Mouse (Mus musculus): ENCODE data around the gene Epm2a.
A peak's percentile ranks its signal among the peaks of the same experiment; 100 is the strongest.
"Not testable (repeated sequence)": the region's sequence is repeated elsewhere in the genome, so short reads cannot be mapped to it uniquely, and the experiment has no call there.

Epm2a gene

DNA sequence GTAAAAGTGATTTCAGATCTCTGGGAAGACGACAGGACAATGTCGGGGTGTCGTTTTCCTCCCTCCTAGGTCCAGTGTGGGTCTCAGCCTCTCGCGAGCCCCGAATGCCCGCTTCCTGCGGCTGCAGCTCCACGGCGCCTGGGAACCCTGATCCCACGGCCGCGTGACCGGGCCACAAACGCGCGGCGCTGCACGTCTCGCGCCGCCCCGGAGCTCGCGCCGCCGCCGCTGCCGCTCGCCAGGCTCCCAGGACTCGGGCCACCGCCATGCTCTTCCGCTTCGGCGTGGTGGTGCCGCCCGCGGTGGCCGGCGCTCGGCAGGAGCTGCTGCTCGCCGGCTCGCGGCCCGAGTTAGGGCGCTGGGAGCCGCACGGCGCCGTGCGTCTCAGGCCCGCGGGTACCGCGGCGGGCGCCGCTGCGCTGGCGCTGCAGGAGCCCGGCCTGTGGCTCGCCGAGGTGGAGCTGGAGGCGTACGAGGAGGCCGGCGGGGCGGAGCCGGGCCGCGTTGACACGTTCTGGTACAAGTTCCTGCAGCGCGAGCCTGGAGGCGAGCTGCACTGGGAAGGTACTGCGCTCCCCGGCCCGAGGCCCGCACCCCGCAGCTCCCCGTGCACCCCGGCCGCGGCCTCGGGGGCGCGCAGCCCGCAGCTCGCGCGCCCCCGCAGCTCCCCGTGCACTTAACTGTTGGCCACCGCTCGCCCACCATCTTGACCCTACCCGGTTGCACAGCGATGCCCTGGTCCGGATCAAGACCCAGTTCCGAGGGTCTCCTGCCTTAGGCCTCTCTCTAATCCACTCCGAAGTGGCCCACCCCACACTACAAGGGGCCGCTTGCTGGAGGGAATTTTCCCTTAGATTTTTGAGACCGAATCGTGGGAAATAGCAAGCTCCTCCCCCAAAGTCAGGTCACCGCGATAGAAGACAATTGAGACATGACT, at the start of gene Epm2a:
TSS of gene Epm2a (plus strand) at position 200 of the 937 bp plus-strand sequence.
- DNase-seq (ENCODE audit: low spot score in 2 of 2): peak; percentile 81 to 82

GRCm38 (mm10) chr10:11298418-11298817, 44.8 kb upstream of the Epm2a start:
- no peak for DNase-seq (ENCODE audit: low spot score in 2 of 2)

GRCm38 (mm10) chr10:11305365-11306053, 37.7 kb upstream of the Epm2a start:
- DNase-seq (ENCODE audit: low spot score in 2 of 2): no peak

GRCm38 (mm10) chr10:11306054-11306367, 37.2 kb upstream of the Epm2a start:
- DNase-seq (ENCODE audit: low spot score in 2 of 2): peak in 1 of 2 experiments; percentile 8

- DNase-seq (ENCODE audit: low spot score in 2 of 2): no peak
These were observed 33.3 kb upstream of the Epm2a start for GRCm38 (mm10) chr10:11309866-11310265.

DNA sequence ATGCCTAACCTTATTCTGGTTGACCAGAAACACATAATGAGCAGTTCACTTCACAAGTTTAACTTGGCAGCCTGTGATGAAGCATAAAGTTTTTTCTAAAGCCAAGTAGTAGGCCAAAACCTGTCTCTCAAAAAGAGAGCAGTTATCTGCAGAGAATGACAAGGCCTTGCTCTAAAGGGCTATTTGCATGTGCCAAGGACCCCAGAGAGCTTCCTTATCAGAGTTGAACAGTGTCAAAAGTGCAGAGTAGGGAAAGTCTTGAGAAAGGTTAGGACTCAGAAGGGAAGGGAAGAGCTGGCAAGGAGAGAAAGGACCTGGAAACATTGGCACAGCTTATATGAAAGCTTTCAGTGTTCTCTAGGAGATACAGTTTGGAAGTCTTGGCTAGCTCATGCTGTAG, 32.7 kb upstream of the Epm2a start:
- no peak for DNase-seq (ENCODE audit: low spot score in 2 of 2)

DNA sequence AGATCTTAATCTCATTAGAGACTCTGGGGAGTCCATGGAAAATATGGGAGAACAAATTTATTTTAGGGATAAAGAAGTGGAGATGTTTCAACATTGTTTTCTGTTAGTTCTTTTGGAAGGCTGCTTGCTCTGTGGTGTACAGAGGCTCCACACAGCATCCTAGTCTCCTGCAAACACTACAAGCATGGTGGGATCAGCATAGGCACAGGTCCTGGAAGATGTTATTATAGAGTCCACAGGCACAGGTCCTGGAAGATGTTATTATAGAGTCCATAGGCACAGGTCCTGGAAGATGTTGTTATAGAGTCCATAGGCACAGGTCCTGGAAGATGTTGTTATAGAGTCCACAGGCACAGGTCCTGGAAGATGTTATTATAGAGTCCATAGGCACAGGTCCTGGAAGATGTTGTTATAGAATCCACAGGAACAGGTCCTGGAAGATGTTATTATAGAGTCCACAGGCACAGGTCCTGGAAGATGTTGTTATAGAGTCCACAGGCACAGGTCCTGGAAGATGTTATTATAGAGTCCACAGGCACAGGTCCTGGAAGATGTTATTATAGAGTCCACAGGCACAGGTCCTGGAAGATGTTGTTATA, 25.2 kb upstream of the Epm2a start:
- not testable (repeated sequence) for DNase-seq (ENCODE audit: low spot score in 2 of 2)

DNA sequence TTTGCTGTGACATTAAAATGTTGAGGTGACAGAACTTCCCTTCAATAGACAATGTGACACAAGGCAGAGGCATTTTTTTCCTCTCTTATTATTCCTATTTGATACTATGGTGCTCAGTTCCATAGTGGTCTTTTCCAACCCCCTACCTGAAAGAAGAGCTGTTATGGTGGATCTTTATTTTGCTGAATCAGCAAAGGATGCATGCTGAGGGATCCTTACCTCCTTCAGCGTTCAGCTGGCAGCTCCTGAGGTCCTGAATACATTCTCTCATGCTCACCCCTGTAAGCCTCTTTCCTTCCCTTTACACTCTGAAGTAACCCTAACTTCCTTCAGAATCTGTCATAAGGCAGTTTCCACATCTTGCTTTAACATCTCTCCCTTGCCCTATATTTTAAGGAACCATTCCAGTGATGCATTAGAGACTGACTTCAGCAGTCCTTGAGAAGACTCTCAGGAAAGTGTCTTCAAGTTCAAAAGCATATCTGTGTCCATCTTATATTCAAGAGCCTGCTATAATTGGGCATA, 23.7 kb upstream of the Epm2a start:
- DNase-seq (ENCODE audit: low spot score in 2 of 2): no peak

DNA sequence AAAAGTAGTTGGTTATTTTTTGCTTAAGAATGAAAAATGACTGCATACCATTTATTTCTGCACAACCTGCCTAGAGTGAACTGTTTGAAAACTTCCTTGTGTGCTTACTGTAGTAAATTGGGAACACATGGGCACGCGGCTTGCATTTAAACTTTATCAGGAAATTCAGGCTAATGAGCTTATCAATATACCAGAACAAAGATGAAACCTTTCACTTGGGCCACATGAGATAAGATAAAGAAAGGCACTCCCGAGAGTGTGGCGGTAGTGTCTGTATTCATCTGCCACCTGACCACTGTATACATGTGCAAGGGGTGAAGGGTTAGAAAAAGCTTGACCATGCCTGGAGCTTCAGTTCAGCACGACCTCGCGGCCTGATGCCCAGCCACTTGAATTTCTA, 20.9 kb upstream of the Epm2a start:
- no peak for DNase-seq (ENCODE audit: low spot score in 2 of 2)

GRCm38 (mm10) chr10:11323202-11323898, 19.9 kb upstream of the Epm2a start:
- DNase-seq (ENCODE audit: low spot score in 2 of 2): no peak

DNA sequence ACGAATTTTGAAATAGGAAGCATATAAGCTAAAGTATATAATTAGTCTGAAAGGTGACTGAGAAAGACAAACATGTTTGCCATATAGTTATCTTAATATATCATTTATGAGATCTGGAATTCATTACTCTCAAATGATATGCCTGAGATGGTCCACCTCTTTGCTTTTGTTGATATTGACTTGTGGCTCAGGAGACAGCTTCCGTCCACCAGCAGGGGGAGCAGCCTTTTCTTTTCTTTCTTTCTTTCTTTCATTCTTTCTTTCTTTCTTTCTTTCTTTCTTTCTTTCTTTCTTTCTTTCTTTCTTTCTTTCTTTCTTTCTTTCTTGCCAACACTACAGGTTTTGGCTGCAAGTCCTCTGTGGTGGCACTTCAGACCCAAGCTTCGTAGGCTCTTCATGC, 16.7 kb upstream of the Epm2a start:
- DNase-seq (ENCODE audit: low spot score in 2 of 2): no peak

GRCm38 (mm10) chr10:11344536-11345468, 1.6 kb downstream of the Epm2a start:
- no peak for DNase-seq (ENCODE audit: low spot score in 2 of 2)

DNA sequence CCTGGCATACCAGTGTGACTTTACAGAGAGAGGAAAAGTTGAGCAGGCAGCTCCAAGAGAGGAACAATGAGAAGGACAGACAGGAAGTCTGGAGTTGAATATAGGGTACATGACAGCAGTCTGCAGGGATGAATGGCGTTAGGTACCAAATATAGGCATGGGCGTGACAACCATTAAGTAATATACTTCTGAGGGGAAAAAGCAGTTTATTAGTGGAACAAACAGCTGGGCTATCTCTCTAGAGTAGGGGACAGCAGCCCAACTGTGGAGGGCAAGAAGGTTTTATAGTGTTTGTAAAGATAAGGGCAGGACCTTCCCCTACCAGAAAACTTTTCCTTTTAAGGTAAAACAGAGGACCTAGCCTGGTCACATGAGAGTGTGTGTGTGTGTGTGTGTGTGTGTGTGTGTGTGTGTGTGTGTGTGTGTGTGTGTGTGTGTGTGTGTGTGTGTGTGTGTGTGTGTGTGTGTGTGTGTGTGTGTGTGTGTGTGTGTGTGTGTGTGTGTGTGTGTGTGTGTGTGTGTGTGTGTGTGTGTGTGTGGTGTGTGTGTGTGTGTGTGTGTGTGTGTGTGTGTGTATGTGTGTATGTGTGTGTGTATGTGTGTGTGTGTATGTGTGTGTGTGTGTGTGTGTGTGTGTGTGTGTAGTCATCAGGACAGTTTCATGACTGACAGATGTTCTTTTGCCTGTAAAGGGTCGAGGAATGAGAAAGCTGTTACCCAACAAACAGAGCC, 7.2 kb downstream of the Epm2a start:
- not testable (repeated sequence) for DNase-seq (ENCODE audit: low spot score in 2 of 2)

DNA sequence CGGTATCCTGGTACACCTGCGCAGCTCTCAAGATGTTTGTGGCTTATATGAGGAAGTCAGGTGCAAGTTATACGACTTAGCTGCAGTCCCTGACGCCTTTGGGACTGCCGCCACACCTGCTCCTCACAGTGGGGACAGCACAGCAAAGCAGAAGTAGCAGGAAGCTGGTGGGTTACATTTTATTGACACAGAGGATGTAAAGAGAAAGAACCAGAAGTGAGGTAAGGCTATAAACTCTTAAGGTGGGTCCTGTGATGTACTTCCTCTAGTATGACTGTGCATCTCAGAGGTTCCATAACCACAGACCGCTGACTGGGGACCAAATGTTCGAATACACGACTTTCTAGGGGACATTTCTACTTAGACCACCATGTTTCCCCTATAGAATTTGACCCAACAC, 11.4 kb downstream of the Epm2a start:
- no peak for DNase-seq (ENCODE audit: low spot score in 2 of 2)

GRCm38 (mm10) chr10:11361985-11362692, 18.9 kb downstream of the Epm2a start:
- DNase-seq (ENCODE audit: low spot score in 2 of 2): peak in 1 of 2 experiments; percentile 15

DNA sequence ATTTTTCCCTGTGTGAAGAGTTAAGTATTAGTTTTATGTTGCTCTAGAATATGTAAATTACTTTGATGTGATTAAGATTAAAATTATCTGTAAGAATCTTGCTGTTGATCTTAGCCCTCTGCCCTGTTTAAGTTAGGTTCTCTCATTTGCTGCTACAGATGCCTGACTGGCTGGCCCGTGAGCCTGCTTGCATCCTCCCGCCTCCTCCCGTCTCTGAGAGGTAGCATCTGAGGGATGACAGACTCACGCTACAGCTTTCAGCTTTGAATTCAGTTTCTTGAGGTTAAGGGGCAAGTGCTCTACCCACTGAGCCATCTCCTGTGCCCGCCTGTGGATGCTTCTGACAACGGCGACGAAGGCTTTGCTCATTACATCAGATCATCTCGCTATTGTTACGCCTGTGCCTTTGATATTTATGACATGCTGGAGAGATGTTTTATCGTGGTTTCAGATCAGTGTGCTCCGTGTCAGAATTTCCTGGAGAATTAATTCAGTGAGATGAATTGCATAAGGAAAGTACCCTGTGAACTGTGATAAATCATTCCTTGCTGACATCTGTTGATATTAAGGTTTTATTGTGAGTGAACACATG, 19.8 kb downstream of the Epm2a start:
- no peak for DNase-seq (ENCODE audit: low spot score in 2 of 2)

- no peak for DNase-seq (ENCODE audit: low spot score in 2 of 2)
These were observed 38.1 kb downstream of the Epm2a start for GRCm38 (mm10) chr10:11381302-11381701.

DNA sequence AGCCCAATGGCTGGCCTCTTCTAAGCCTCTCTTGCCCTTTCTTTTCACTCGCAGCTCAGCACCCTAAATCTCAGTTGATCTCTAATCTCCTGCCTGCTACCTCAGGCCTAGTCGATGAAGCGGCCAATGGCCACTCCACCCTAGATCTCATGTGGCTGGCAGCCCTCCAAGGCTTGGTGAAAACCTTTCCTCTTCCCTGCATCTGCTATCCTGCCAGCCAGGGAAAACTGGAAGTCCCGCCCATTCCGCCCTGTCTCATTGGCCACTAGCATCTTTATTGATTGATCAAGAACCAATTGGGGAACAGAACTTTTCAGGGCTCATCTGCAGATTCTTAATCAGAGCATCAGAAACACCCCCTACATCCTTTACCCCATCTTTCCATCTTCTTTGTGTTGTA, 67.7 kb downstream of the Epm2a start:
- DNase-seq (ENCODE audit: low spot score in 2 of 2): no peak

- no peak for DNase-seq (ENCODE audit: low spot score in 2 of 2)
These were observed 76.9 kb downstream of the Epm2a start for GRCm38 (mm10) chr10:11420071-11420470.

Data from heart, adult 9 months (tissue).